Mouse (Mus musculus) spleen, postnatal 36 days (tissue): Measurements from ENCODE around the gene Poc1a.

Source experiments
- DNase-seq, 2 experiments: peaks; one replicate each; pipeline ENCODE4 v3.0.0; 2022; ENCODE audit warnings: low spot score in 2 of 2, mixed read lengths in 1 of 2

Poc1a gene

DNA sequence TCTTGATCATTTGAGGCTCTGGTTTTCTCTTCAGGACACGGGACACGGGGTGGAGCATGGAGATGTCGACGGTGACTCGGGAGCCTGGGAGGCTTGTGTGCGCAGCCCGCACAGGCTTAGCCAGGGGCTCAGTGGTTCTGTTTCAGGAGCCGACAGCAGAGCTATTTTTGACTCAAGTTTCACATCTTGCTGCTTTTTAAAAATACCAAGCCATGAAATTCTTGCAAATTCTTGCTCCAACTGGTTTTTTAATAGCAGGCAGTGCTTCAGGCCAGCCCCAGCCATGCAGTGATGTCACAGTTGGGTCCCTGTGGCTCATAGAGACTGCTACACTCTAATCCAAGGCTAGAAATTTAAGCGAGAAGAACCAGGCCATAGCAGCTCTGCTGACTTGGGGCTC, 56.8 kb downstream of the Poc1a start:
- DNase-seq, result no peak

DNA sequence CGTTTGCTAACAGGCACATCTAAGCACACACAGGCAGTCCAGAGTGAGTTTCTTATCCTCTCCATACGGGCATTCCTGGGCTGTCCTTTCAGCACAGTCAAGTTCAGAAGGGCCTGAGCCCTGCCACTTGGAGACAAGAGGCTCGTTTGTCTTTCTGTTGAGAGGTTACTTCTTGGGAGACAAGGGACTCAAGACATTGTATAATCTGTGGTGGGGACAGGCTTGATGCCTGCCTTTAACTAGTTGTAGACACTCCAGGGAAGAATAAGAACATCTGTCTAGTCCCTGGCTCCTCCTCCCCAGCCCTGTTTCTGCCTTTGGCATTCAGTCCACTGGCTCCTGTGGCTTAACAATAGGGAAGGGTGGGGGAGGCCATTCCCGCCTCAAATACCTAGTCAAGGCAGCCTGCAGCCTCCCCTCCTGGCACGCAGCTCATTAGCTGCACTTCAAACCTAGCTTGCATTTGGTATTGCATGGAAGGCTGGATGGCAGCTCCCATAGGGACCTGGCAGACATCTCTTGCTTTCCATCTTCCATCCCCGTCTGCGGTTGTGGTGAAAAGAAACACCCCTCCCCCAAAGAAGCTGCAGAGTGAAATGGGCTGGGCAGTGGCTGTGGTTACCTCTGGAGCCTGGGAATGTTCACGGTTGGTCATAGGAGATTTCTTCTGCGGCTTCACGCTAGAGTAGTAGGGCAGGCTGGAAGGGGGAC, 57.8 kb downstream of the Poc1a start:
- DNase-seq, result no peak

DNA sequence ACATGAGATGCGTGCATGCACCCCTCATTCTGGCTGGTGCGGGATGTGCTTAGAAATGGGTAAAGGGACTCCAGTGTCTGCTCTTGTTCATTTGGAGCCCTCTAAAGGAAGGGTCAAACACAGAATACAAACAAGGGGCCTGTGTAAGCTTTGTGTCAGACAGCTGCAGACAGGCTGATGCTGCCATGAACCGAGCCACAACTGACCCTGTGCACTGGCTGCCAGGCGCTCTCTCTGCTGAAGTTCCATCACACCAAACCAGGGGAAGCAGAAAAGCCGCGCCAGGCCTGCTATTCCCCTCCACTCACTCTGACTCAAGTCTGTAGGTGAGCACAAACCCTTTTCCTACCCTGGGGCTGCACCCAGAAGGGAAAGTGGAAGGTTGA, 58.3 kb downstream of the Poc1a start:
- DNase-seq, result no peak

DNA sequence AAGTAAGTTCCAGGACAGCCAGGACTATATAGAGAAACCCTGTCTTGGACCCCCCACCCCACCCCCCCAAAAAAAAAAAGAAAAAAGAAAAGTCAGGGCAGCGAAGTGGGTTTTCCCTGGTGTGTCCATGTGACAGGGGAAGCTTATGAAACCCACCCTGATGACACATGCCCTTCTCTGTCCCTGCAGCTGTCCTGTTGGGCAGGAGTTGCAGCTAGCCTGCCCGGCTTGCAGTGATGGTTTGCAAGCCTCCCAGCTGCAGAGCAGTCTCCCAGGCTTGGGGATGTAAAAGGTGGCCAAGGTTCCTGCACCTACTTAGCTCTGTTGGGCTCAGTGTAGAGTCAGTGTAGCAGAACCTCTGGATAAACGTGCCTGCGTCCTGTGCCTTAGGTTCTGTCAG, 58.9 kb downstream of the Poc1a start:
- DNase-seq, result no peak

DNA sequence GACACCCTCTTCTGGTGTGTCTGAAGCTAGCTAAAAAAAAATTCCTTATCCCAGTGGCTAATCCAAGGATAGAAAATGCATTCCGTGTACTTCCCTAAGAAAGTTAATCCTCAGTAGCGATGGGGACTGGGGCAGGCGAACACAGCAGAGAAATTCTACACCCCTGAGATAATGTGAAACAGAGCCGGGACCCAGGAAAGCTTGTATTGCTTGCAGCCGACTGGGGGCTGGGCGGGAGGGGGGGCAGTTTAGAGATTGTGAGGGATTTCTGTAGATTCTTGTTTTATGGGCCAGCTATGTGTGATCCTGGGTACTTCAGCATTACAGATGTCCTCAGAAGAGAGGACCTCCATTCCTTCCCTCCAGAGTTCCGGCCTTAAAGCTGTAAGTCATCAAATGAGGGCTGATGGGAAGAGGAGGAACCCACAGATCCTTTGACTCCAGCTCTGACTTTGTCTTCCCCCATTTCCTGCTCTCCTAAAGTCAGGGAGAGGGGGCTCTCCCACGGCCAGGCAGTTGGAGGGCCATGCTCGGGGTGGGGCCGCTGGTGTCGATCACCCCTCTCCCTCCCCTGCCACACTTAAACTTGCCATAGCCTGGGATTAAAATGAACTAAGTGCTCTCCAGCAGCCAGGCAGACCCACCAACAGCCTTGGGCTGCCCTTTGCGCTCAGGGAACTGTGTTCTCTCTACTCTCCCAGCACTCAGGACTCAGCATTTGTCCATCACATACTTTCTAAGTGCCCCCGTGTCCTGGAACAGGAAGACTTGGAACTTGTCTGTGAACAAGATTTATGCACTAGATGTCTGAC, 59.8 kb downstream of the Poc1a start:
- DNase-seq, result no peak

DNA sequence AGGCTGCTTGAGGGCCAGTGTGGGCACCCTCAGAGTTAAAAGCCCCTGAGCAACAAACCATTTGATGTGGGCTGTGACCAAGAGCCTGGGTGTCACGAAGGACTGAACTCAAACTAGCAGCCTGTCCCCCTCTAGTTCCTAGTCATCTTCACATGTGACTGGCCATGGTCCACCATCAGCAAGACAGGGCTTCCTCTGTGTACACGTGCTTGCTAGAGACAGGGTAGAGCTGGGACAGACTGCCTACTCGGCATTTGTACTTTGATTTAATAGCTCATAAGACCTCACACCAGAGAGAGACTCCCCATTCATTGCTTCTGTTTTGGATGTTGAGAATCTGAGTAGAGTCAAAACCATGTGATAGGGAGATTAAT, 60.4 kb downstream of the Poc1a start:
- DNase-seq, result no peak

- DNase-seq, result no peak
Observed at GRCm38 (mm10) chr9:106342573-106342972, 61.7 kb downstream of the Poc1a start.

- DNase-seq, result no peak
Observed at GRCm38 (mm10) chr9:106345167-106345566, 64.3 kb downstream of the Poc1a start.

DNA sequence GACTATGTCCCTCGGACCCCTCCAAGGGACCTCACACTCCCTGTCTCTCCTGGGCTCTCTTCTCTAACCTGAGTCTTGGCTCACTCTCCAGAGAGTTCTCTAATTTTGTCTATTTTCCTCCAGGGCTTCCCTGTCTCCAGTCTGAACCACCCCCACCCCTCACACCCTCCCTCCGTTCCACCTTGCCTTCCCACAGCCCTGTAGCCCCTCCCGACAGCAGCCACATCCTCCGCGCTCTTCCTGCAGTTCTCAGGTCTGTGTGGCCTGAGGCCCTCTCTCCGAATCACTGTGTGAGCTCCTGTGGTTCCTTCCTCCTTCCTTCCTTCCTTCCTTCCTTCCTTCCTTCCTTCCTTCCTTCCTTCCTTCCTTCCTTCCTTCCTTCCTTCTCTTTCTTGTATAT, 64.8 kb downstream of the Poc1a start:
- DNase-seq, result no peak

DNA sequence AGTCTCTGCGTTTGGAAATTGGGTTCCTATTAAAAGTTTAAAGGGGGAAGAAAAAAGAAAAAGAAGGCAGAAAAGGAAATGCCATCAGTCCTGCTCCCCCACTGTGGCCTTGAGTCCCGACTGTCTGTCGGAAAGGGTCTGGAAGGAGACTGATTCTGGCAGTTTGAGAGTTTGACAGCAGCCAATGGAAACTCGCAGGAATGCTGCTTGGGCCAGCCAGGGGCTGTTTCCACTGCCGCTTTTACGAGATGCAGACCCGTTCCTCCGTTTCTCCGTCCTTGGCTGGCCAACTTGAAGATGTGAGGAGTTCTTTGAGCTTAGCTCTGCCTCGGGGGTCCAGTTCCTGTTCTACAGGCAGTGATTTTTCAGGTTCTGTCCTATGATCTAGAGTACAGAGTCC, 67.4 kb downstream of the Poc1a start:
- DNase-seq, result no peak

- peak in 1 of 2 experiments; percentile 36 for DNase-seq
Observed at GRCm38 (mm10) chr9:106349075-106349474, 68.2 kb downstream of the Poc1a start.

- no peak for DNase-seq
Observed at GRCm38 (mm10) chr9:106351178-106351577, 70.3 kb downstream of the Poc1a start.

GRCm38 (mm10) chr9:106353779-106354178, 72.9 kb downstream of the Poc1a start:
- no peak for DNase-seq

- DNase-seq, result no peak
Observed at GRCm38 (mm10) chr9:106354810-106355209, 73.9 kb downstream of the Poc1a start.

DNA sequence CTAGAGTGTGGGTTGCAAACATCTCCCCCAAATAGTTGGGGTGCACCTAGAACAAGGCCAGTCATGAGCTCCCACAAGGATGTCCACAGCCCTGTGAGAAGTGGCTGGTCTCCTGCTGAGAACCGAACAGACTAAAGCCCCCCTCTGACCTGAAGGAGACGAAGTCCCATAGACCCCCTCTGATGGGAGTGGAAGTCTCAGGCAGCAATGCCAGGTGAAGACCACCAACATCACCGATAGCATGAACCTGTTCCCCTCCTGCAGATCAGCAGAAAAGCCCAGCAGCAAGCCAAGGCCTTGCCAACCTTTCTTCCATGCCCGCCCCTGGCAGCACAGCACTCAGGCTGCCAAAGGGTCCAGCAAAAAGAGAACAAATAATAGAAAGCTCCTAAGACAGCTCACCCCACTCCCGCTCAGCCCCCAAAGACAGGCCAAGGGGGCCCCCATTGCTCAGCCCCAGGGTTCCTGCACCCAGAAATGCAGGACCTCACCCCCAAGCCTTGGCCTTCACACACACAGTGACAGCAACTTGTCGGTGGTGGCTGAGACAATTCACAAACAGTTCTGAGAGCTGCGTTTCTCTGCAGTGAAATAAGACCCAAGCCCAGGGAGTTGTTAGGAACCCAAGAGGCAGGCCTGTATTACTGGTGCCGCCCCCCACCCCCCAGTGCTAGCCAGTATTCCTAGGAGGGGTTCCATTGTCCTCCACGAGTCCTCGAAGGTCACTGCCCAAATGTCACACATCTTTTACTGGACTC, 74.5 kb downstream of the Poc1a start:
- DNase-seq, result no peak

DNA sequence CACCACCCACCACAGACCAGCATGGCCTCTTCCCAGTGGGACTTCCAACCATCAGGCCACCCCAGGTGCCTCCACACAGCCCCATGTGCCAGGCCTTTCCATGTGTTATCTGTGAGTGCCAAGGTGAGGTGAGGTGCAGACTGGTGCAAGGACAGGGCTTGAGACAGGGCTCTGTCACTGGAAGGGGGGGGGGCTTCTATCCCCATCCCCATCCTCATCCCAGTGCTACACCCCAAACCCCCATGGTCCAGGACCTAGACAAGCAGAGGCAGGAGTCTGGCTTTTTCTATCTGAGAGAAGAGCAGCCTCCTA, 75.1 kb downstream of the Poc1a start:
- DNase-seq, result no peak

GRCm38 (mm10) chr9:106356323-106356844, 75.5 kb downstream of the Poc1a start:
- DNase-seq, result no peak

DNA sequence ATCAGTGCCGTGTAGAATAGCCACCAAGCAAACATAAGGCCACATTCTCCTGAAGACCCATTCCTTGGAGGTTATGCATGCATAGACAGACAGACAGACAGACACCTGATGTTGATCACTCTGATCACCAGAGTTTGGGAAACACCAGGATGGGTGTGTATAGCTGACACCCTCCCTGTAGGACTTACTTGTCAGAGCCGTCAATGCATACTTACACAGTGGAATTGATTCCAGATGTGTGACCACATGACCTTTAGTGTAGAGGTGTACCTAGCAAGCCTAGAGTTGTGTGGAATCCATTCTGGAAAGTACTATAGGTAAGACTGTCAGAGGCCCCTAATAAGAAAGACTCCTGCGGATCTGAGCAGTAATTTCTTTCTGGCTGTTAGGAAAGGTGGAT, 76.3 kb downstream of the Poc1a start:
- no peak for DNase-seq

- DNase-seq, result no peak
Observed at GRCm38 (mm10) chr9:106359297-106359696, 78.4 kb downstream of the Poc1a start.

- DNase-seq, result no peak
Observed at GRCm38 (mm10) chr9:106361140-106361539, 80.3 kb downstream of the Poc1a start.

- no peak for DNase-seq
Observed at GRCm38 (mm10) chr9:106365333-106365732, 84.5 kb downstream of the Poc1a start.

DNA sequence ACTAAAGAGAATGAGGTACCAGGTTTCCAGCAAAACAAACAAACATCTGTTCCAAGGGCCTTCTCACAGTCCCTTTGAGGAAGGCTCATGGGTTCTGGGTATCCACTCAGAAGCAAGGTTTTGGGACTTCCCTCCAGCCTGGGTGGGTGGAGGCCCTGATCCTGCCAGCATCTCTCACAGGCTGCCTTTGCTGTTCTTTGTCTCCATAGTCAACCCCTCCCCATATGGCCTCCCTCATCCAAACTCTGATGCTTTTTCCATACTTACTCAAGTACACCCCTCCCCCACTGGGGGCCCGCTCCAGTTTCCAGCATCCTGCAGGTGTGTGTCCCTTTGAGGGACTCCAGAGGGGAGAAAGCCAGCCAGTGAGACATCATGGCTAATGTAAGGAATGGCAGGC, 85.3 kb downstream of the Poc1a start:
- no peak for DNase-seq

DNA sequence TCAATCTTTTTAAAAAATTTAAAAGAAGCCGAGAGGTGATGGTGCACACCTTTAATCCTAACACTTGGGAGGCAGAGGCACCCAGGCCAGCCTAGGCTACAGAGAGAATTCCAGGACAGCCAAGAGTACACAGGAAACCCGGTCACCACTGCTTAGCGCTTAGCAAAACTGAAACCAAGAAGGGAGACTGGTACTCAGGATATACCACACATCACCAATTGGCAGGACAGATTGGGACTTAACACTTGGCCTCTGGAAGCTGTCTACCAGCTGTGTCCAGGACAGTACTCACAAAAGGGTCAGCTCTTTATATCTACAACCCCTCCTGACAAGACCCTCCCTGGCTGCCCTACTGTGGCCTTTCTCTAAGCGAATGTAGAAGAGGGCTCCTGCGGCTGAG, 86.1 kb downstream of the Poc1a start:
- no peak for DNase-seq
